Mouse (Mus musculus): ENCODE measurements around the gene Zfp541.

Zfp541 gene

DNA sequence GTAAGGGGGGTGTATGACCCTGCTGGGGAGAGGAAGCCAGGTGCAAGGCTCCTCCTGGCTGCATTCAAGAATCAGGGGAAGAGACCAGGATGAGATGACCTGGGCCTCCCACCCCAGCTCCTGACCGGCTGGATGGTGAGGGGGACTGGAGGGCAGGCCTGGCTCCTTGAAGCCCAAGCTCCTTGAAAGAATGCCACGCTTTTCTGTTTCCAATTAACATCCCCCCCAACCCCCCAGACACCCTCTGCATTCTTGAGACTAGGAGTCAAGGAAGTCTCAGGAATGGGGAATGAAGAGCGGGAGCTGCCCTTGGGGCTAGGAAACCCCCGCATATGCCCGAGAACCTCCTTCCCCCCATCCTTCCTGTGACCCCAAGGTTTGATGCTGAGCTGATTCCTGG lies 17.1 kb upstream of the Zfp541 start:
- no peak for DNase-seq

DNA sequence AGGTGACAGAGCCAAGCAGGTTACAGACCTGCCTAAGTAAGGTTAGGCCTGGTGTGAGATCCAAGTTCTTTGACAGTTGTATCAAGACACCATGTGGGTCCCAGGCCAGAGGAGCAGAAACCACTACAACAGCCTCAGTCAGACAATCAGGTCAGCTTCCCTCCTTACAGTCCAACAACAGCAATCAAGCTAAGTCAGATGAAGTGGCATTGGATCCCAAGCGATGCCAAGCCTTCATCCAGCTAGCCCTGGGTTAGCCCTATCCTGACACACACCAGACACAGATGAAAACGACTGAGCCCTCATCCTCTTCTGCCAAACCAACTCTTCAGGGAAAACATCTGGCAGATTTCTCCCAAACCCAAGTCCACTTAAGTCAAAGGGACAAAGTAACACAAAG lies 16.1 kb upstream of the Zfp541 start:
- DNase-seq, result no peak

DNA sequence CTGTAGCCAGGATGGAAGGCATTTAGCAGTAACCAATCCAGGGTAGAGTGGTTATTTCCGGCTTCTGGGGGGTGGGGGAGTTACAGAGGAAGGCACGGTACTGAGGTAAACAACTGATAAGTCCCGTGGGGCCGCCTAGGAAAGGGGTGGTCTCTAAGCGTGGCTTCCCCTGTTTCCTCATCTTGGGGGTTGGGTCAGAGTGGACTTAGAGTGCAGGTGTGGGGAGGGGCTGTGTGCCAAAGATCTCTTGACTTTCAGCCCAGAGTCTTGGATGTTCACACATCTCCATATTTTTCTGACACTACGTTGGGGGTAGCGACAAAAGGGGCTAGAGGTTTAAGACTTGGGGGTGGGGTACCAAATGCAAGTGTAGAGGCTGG lies 15.5 kb upstream of the Zfp541 start:
- DNase-seq, result peak in 1 of 2 experiments; percentile 51

DNA sequence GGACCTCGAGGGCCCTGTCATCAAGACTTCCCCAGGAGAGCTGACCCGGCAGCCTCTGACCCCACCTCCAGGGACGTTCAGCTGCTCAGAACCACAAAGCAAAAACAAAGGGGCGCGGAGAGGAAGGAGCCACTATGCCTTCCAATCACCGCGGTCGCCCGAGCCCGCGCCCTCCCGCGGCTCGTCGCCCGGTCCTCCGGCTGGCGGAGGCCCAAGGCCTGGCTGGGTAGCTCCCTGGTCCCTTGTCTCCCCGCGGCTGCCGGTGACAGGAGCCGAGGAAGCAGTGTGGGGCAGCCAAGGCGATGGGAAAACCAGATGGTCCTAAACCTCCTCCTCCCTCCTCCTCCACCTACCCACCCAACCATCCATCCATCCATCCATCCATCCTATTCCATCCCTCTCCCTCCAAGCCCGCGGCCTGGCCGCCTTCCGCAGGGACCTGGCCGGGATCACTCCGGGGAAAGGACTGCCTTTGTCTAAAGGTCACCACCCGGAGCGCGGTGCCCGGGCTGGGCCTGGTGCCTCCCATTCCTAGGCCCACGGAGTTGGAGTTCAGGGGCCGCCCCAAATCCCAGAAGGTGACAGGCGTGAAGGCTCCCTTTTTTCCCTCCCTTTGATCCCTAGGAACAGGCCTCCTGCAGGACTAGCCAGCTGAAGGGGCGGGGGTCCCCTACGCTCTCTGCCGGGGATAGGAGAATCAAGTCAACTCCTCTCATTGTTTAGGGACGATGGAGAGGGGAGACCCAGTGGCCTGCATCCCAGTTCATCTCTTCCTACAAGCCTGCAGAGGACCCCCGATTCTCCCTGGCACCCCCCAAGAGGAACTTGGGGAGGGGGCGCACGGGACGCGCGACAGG lies 14.9 kb upstream of the Zfp541 start:
- peak; percentile 83 to 84 for DNase-seq

DNA sequence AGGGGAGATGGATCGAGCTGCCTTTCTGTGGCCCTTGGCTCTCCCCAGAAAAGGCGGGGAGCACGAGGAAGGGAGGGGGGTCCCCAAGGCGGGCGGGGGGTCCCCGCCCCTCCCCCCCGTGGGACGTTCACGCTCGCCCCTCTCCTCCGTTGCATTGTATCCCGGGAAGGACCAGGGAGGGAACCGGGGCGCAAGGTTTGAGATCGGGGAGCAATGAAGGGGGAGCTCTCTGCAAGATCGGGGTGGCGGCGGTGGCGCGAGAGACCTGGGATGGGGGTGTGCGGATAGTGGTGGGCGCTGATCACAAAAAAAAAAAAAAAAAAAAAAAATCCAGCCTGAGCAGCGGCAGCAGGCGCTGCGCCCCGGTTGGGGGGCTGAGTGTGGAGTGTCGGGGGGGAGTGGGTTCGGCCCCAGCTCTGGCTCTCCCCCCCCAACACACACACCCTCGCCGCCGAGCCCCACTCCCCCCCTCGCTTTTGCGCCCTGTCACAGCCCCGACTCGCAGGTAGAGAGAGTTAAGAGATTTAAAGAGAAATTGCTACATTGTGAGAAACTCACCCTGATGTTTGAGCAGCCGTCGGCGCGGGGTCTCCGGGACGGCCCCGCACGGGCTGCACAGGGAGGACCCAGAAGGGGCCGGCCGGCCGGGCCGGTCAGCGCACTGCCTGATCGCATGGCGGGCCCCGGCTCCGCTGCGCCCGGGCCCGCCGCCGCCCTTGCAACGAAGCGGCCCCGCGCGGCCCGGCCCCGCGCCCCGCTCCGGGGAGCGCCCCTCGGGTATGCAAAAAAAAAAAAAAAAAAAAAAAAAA lies 14.1 kb upstream of the Zfp541 start, which contains the start of gene Bicra:
Gene Bicra (minus strand): TSS at position 584 of the 809 bp plus-strand sequence.
- DNase-seq, result peak; percentile 85 to 92

- DNase-seq, result peak; percentile 98
These were observed 13.4 kb upstream of the Zfp541 start for GRCm38 (mm10) chr7:16048164-16048564.

- DNase-seq, result peak in 1 of 2 experiments; percentile 61
These were observed 12.7 kb upstream of the Zfp541 start for GRCm38 (mm10) chr7:16048675-16049575.

DNA sequence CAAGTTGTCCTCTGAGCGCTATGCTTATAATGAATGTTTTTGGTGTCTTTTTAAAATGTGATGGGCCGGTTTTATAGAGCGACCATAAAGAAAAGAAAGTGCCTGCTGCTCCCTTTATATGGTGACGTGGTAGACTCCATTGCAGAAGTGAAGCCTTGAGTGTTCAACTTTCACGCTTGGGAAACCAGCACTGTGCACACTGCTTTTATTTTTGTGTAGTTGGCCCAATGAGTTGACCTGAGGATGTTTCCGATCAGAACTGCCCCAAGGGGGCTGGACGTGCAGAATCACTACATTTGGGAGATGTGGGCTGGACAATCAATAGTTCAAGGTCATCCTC lies 12.1 kb upstream of the Zfp541 start:
- no peak for DNase-seq

- no peak for DNase-seq
These were observed 11.0 kb upstream of the Zfp541 start for GRCm38 (mm10) chr7:16050600-16050999.

- DNase-seq, result peak; percentile 83 to 87
These were observed 9.6 kb upstream of the Zfp541 start for GRCm38 (mm10) chr7:16051883-16052595.

DNA sequence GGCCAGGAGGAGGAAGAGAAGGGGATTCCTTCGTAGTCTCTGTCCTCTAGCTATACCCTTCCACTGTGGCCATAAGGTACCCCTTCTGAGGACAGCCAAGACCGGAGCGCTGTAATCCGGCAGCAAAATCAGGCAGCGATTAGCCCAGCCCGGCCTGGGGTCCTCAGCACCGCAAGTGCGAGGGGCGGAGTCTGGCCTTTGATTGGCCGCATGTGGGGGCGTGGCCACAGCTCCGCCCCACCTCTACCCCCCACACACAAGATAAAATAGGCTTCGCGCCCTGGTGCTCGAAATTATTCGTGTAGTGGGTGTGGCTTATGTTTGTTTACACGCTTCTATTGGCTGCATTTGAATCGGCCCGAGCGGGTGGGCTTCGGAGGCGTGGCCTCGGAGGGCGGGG lies 8.9 kb upstream of the Zfp541 start:
- peak; percentile 85 to 94 for DNase-seq

GRCm38 (mm10) chr7:16053105-16053504 lies 8.5 kb upstream of the Zfp541 start:
- no peak for DNase-seq

DNA sequence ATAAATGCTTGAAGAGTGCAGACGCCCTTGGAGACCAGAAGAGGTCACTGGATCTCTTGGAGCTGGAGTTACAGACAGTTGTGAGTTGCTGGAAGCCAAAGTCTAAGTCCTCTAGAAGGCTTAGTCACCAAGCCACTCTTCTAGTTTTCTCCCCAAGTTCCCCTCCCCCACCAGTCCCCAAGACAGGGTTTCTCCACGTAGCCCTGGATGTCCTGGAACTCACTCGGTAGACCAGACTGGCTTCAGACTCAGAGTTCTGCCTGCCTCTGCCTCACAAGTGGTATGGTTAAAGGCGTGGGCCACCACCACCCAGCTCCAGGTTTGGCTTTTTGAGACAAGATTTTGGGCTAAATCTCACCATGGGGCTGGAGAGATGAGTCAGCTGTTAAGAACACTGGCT lies 6.6 kb upstream of the Zfp541 start:
- DNase-seq, result no peak

DNA sequence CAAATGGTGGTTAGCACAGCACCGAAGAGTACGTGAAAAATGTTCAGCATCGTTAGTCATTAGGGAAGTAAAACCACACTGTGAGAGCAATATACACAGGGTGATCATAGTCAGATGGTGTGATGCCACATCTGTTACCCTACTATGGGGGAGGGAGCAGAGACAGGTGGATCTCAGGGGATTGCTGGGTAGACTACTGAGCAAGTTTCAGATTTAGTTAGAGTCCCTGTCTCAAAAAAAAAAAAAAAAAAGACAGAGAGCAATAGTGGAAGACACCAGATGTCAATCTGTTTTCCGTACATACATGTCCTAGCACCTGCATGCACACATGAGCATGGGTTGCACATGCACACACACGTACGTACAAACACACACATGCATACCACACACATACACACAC lies 5.9 kb upstream of the Zfp541 start:
- no peak for DNase-seq

DNA sequence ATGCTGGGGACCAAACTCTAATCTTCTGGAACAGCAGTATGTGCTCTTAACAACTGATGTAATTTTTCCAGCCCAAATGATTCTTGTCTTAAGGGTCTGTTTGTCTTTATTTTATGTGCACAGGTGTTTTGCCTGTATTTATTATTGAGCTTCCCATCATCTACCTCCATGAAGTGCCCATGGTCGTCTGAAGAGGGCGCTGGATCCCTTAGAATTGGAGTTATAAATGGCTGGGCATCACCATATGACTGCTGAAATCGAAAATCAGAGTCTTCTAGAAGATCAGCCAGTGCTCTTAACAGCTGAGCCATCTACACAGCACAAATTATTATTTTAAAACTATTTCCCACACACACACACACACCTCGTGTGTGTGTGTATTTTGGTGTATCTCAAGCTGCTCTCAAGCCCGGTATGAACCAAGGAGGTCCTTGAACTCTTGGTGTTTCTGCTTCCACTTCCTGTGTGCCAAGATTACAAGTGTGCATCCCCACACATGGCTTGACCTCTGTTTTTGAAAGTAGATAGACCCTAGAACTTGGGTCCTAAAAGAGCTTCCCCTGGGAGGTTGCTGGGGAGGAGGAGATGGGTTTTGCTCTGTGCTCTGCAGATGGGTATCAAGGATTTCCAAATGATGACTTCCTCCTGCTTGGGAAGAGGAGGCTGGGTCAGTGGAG lies 5.0 kb upstream of the Zfp541 start:
- peak; percentile 66 to 84 for DNase-seq

DNA sequence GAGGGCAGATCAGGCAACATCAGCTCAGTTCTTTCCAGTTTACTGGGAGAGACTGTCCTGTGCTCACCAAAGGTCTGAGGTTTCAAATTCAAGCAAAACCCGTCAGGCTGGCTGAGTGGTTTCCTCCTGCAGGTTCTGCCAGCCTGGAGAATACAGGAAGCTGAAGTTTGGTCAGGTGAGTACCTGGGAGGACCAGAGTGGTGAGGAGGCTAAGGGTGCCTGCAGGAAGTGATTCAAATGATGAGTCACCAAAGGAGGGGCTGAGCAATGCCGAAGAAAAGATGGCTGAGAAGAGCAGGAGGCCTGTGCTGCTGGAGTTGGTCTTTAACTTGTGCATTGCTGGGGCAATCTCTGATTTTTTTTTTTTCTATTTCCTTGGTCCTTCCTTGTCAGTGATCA lies 4.5 kb upstream of the Zfp541 start:
- DNase-seq, result peak in 1 of 2 experiments; percentile 5

GRCm38 (mm10) chr7:16062099-16062420 lies 446 bp downstream of the Zfp541 start:
- DNase-seq, result peak in 1 of 2 experiments; percentile 7

- DNase-seq, result peak in 1 of 2 experiments; percentile 13
These were observed 1.9 kb downstream of the Zfp541 start for GRCm38 (mm10) chr7:16063490-16063889.

DNA sequence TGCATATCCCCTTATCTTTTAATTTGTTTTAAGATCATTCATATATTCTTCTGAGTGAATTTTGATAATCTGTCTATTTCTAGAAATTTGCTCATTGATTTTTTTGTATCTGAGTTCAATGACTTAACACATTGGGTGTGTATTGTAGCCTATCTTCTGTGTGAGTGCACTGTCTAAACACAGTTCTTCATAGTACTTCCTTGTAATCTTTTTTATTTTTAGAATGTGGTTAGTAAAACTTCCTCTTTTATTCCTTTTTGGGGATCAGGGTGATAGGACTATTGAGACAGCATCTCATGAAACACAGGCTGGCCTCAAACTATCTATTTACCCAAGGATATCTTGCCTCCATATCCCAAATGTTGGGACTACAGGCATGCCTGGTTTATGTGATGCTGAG lies 9.2 kb downstream of the Zfp541 start:
- DNase-seq, result no peak

GRCm38 (mm10) chr7:16071906-16072305 lies 10.3 kb downstream of the Zfp541 start:
- DNase-seq, result no peak

- peak; percentile 27 to 52 for DNase-seq
These were observed 18.3 kb downstream of the Zfp541 start for GRCm38 (mm10) chr7:16079947-16080346.

DNA sequence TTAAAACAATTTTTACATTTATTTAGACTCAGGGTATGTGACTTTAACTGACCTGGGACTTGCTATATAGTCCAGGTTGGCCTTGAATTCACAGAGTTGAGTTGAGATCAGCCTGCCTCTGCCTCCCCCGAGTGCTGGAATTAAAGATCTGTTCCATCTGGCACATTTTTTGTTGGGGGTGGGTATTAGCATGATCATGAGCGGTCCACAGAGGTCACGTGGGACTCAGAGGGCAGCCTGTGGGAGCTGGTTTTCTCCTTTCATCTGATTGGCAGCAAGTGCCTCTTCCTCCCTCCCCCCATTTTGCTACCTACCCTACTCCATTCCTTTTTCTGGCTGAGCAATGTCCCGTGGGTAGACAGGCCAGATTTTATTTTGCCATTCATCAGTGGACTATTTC lies 19.0 kb downstream of the Zfp541 start:
- DNase-seq, result no peak
